Mouse (Mus musculus): ENCODE measurements around the gene Vav2. TPM values are rescaled to one million over a fixed set of nuclear protein-coding genes. Genes with fewer than 3 reads are reported as not detected.

Gene Vav2
- total RNA-seq, 2 experiments from 2014 or later = 10.2 to 13.1 TPM

- DNase-seq = peak; percentile 95 to 97
Observed at GRCm38 (mm10) chr2:27441767-27442707, 15.2 kb upstream of the Vav2 start, which contains the start of gene Brd3os. Brd3os (plus strand) TSS chr2:27442324.

GRCm38 (mm10) chr2:27438281-27438680 is 11.4 kb upstream of the Vav2 start:
- no peak for DNase-seq

- no peak for DNase-seq
Observed at GRCm38 (mm10) chr2:27437876-27438275, 11.0 kb upstream of the Vav2 start.

- no peak for DNase-seq
Observed at GRCm38 (mm10) chr2:27432599-27432998, 5.8 kb upstream of the Vav2 start.

DNA sequence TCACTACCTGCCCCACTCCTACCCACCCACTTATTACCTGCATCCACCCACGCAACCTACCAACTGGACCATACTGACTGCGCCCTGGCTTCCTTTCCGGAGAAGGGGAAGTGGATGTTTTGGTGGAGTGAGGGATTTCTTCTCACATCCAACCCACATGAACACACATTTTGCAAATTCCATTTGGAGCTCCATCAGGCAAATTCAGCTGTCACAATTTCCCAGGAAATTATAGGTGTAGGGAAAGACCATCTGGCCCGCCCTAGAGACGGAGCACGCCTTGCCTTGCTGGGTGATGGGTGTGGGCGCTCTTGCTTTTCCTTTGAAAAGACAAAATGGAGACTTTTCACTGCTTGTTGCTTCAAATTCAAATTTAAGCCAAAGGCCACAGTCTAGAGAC is 3.8 kb upstream of the Vav2 start:
- no peak for DNase-seq

- DNase-seq = peak; percentile 82 to 95
Observed at GRCm38 (mm10) chr2:27428071-27428470, 1.2 kb upstream of the Vav2 start.

- DNase-seq = peak in 1 of 2 experiments; percentile 77
Observed at GRCm38 (mm10) chr2:27426406-27426854, 403 bp downstream of the Vav2 start.

DNA sequence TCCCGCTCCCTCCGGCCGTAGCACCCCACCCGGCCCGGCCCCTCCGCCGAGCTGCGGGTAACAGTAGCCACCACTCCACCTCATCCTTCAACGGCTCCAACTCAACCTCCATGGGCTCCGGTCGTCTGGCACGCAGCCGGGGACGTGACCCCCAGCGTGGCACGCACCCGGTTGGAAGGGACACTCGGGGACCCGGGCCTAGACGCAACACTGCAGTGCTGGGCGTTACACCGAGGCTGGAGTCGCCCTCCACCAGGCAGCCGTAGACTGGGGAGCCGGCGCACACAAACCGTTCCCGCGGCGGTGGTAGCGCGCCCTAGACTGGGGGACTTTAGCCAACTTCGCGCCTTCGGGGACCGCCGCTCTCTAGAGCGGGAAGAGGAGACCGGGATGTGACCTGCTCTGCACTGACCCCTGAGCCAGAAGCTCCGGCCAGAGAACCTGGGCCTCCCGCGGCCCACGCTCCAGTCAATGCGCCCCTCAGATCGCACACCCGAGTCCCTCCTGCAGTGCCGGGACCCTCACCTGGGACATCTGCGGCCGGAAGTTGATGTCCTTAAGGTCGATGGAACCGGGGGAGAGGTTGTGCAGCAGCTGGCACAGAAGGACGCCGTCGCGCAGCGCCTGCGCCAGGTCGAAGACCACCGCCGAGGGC is 955 bp downstream of the Vav2 start:
- DNase-seq = peak; percentile 33 to 55

DNA sequence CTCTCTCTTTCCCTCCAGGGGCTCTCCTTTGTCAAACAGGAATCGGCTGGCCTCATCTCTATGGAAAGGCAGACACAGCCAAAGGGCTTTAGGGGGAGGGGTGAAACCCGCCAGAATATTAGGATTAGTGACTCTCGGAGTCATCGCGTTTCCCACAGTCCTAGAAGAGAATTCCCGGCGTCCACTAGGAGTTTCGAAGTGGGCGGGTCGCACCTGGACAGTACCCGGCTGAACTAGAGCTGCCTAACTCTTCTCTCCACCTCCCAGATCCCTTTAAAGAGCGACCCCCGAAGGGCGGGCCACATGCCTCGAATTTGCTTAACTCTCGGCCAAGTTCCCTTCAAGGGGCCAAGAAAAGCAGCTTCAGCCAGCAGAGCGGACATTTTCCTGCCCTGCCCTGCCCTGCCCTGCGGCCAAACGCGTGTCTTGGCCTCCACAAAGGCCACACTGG is 1.6 kb downstream of the Vav2 start:
- peak; percentile 40 to 56 for DNase-seq

DNA sequence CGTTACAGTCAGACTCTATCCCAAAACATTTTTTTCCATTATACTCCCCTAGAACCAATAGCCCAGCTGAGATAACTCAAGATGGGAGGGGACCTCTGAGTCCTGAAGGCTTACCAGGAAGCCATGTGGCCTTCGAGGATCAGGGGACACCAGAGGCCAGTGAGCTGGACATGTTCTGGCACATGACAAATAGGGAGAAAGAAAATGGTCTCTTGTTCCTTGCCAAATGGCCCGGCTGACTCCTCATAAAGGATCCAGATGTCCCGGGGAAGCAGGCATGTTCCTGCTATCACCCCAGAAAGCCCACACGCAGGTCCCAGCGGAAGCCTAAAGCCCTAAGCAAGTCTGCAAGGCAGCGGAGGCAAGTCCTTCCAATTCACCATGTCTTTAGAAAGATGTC is 3.2 kb downstream of the Vav2 start:
- DNase-seq = peak; percentile 55 to 77

- DNase-seq = peak; percentile 74 to 81
Observed at GRCm38 (mm10) chr2:27421293-27422068, 5.4 kb downstream of the Vav2 start.

- peak; percentile 45 to 57 for DNase-seq
Observed at GRCm38 (mm10) chr2:27418577-27419070, 8.2 kb downstream of the Vav2 start.

- DNase-seq = peak in 1 of 2 experiments; percentile 26
Observed at GRCm38 (mm10) chr2:27417648-27418153, 9.1 kb downstream of the Vav2 start.

DNA sequence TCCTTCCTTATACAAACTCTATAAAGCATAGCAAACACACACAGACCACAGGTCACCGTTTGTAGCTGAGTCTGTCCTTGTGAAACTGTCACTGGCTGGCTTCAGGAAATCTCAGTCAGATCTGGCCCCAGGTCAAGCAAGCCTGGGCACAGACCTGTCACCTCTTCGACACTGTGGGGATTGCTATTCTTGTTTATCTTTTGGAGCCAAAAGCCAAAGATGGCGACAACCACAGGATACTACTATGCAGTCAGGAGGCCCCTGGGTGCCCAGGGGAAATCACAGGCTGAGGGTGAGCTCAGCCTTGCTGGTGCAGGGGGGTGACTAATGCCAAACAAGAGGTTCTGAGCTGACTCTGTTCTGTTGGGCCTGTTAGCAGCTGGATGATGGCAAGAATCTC is 10.4 kb downstream of the Vav2 start:
- DNase-seq = peak; percentile 60 to 72

DNA sequence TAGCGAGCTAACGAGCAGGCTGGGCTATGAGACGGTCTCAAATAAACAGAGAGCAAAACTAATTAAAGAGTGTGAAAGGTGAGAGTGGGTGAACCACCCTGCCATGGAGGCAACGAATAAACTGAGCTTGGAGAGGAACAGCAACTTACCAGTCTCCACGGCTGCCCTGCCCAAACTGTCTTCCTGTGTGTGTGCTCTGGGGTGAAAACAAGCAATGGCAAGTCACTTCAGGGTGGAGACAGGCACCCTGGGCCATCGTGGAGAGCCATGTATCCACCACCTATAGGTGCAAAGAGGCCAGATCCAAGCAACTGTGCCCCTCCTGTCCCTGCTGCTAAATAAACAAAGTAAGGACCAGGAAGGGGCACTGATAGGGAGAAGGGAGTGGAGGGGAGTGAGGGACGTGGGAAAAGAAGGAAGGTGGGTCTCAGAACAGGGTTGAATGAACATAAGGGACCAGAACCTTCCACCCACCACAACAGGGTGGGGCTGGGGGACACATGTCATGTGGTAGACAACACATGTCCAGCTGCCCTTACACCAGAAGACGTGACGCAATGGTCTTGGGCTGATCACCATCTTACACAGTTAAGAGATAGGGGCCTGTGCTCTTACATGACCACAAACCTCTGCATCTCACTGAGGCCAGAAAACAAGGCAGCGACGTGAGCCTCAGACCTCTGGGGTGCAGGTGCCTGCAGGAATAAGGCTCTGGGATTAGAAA is 11.6 kb downstream of the Vav2 start:
- DNase-seq = no peak

- peak in 1 of 2 experiments; percentile 54 for DNase-seq
Observed at GRCm38 (mm10) chr2:27413936-27414657, 12.7 kb downstream of the Vav2 start.

- no peak for DNase-seq
Observed at GRCm38 (mm10) chr2:27413582-27413935, 13.3 kb downstream of the Vav2 start.

- no peak for DNase-seq
Observed at GRCm38 (mm10) chr2:27412245-27412800, 14.5 kb downstream of the Vav2 start.

DNA sequence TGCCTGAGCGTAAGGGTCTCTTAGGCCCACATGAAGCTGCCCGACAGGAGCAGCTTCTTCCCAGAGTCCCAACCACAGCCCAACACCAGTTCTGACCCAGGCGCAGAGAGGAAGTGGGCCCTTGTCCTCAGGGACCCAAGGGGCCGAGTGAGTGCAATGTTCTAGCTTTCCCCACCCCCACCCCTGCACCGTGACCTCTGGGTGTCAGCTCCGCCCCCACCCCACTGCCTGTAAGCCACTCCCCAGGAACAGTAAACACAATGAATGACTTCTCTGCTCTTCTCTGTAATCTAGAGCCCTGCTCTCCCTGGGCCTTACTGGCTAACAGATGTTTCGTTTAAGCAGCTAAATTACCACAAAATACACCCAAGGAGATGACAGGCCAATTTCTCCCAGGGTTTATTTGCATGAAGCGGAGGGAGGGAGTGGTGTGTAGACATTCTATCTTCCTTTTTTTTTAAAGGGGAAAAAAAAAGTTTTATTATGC is 15.1 kb downstream of the Vav2 start:
- peak in 1 of 2 experiments; percentile 60 for DNase-seq

Data from heart, adult 18-20 months (tissue).